Mouse (Mus musculus) liver, postnatal 0 days (tissue): Measurements from ENCODE around the gene Anapc7. TPM values are rescaled to one million over a fixed set of nuclear protein-coding genes. Genes with fewer than 3 reads are reported as not detected.

Experiments used
- ATAC-seq: fragments of 200-750 bp; cut with Nextera tagmentation; 2 replicates; pipeline ENCODE4 v1.8.0; 2017; ENCODE audit warnings: mild to moderate bottlenecking, moderate library complexity
- DNase-seq: peaks from one replicate; pipeline ENCODE4 v3.0.0-alpha.2; 2016
- H3K27ac ChIP-seq: fragments of 300-500 bp; sonication (generic); 2 replicates; pipeline ENCODE4 v1.5.1; 2014; ENCODE audit warnings: antibody characterized with exemption, moderate library complexity, mild to moderate bottlenecking, low read depth
- H3K27me3 ChIP-seq: fragments of 300-500 bp; sonication (generic); 2 replicates; pipeline ENCODE4 v1.6.1; 2014; ENCODE audit warnings: low read length, control low read depth, mixed read lengths; ENCODE audit not compliant: insufficient read depth
- H3K36me3 ChIP-seq: fragments of 300-500 bp; sonication (generic); replicated peaks from 2 replicates; pipeline ENCODE4 v1.6.1; 2014; ENCODE audit warnings: mild to moderate bottlenecking, control low read depth, low read length, moderate library complexity, mixed read lengths; ENCODE audit not compliant: insufficient read depth
- H3K4me1 ChIP-seq: fragments of 300-500 bp; sonication (generic); 2 replicates; pipeline ENCODE4 v1.6.1; 2014; ENCODE audit warnings: antibody characterized with exemption, mild to moderate bottlenecking, control low read depth; ENCODE audit not compliant: insufficient read depth
- H3K4me2 ChIP-seq: fragments of 300-500 bp; sonication (generic); 2 replicates; pipeline ENCODE4 v1.6.1; 2014; ENCODE audit warnings: low read depth, mild to moderate bottlenecking, low read length, moderate library complexity, mixed read lengths
- H3K4me3 ChIP-seq: fragments of 300-500 bp; sonication (generic); 2 replicates; pipeline ENCODE4 v1.5.1; 2014; ENCODE audit warnings: low read depth, low read length
- H3K9ac ChIP-seq: fragments of 300-500 bp; sonication (generic); replicated peaks from 2 replicates; pipeline ENCODE4 v1.6.1; 2014; ENCODE audit warnings: mild to moderate bottlenecking, moderate library complexity
- H3K9me3 ChIP-seq: fragments of 300-500 bp; sonication (generic); 2 replicates; pipeline ENCODE4 v1.6.1; 2016; ENCODE audit warnings: mild to moderate bottlenecking, control low read depth, low read length, mixed read lengths
- CTCF ChIP-seq: sonication (generic); IDR thresholded peaks from 2 replicates; pipeline ENCODE4 v1.5.1; 2016; ENCODE audit warnings: antibody characterized with exemption, low read depth
- EP300 ChIP-seq: IDR thresholded peaks from 2 replicates; pipeline ENCODE4 v1.6.1; 2016; ENCODE audit warnings: antibody characterized with exemption, low read depth, mild to moderate bottlenecking
- WGBS: fragments of 180-500 bp; shearing (Covaris S2); extraction: QIAGEN DNeasy Blood & Tissue Kit; methylation state at CpG from one replicate; pipeline ENCODE4 v1.1.7; 2014; ENCODE audit not compliant: insufficient replicate concordance; 5-methylcytosine and 5-hydroxymethylcytosine counted together
- polyA plus RNA-seq: library from polyadenylated mRNA; unstranded; fragments of >200 nt; fragmentation: Nextera tagmentation; extraction: Ambion mirVana; gene quantifications from 2 replicates; pipeline ENCODE4 v1.2.1, GENCODE M21; 2015

The Anapc7 gene
- polyA plus RNA-seq, 1 experiment from 2014 or later: 11.8 TPM

DNA sequence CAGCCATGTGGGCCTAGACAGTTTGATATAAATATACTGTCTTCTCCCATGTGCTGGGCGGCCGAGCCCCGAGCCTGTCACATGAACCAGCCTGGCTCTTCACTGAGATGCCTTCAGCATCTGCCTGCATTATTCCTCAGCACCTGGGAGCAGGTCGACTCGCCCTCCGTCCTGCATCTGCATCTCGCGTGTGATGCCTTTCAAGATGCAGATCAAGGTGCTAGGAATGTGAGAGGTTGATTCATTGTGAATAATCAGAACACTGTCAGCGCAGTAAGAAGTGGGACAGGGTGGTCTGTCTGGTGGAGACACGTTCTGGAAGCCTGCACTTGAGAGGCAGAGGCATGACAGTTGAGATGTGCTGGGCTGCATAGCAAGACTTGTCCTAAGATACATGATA lies 23.0 kb downstream of the Anapc7 start:
- DNase-seq (no peak), ATAC-seq (no peak)
- Histone ChIP-seq H3K4me2 (no peak overlapping the region), H3K36me3 (peaks cover 61% of the 10 kb centered on the region), H3K4me3 (no peak overlapping the region), H3K4me1 (no peaks in the 10 kb centered on the region), H3K9ac (no peak overlapping the region), H3K27ac (no peak overlapping the region), H3K9me3 (no peaks in the 10 kb centered on the region), H3K27me3 (no peaks in the 10 kb centered on the region)
- no peak for TF ChIP-seq EP300
- no peak for TF ChIP-seq CTCF
- 95% methylated on average over 10 of the region's 10 CpGs for WGBS

DNA sequence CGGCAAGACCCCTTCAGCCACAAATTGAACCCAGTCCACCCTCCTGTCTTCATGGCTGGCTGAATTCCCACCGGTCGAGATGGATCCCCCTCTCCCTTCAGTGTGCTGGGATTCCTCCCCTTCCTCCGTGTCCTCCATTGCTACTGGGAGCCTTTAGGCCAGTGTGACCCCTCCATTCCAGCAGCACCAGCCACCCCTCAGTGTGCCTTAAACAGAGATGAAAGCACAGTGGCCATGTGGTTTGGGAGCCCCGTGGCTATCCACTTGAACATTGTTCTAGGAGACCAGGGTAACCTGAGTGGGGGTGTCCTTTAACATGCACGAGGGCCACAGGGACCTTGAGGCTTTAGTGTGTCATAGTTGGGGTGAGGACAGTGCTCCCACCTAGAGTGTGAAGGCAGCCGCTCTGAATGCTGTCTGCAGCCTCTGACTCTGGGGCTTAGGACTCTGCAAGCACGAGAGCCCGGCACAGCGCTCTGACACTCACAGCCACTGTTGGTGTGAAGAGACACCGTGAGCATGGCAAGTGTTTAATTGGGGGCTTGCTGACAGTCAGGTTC lies 23.6 kb downstream of the Anapc7 start:
- no peaks in the 10 kb centered on the region for H3K4me1 ChIP-seq

DNA sequence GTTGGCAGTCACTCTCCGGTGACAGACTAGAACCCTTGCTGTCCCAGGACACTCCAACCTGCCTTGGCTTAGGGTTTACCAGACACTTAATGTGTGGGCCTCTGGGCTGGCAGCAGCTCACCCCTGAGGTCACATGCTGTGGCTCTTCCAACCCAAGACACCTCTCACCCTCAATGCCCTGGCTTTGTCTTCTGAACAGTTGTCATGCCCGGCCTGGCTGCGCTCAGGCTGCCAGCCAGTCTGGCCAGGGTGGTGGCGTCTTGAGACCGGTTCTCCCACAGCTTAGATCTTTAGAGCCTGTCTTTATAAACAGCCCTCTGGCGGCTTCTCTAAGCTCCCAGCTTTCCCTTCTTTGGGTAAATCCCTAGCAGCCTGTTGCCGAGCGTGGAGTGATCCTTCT lies 26.4 kb downstream of the Anapc7 start:
- DNase-seq (no peak), ATAC-seq (no peak)
- Histone ChIP-seq H3K9ac (no peak overlapping the region), H3K36me3 (peaks cover 37% of the 10 kb centered on the region), H3K4me1 (no peaks in the 10 kb centered on the region), H3K9me3 (no peaks in the 10 kb centered on the region), H3K27me3 (no peaks in the 10 kb centered on the region), H3K27ac (no peak overlapping the region), H3K4me2 (no peak overlapping the region), H3K4me3 (no peak overlapping the region)
- WGBS: 90% methylated on average over 8 of the region's 8 CpGs
- TF ChIP-seq EP300 (no peak), CTCF (no peak)

More for the DNA sequence above, 23.6 kb downstream of the Anapc7 start:
- ATAC-seq: no peak
- H3K9ac ChIP-seq: no peak overlapping the region
- no peaks in the 10 kb centered on the region for H3K27me3 ChIP-seq
- no peaks in the 10 kb centered on the region for H3K9me3 ChIP-seq
- no peak overlapping the region for H3K27ac ChIP-seq
- H3K36me3 ChIP-seq: peaks cover 54% of the 10 kb centered on the region
- no peak overlapping the region for H3K4me3 ChIP-seq
- H3K4me2 ChIP-seq: no peak overlapping the region
- TF ChIP-seq EP300 (no peak), CTCF (no peak)
- no peak for DNase-seq
- 85% methylated on average over 11 of the region's 11 CpGs for WGBS

DNA sequence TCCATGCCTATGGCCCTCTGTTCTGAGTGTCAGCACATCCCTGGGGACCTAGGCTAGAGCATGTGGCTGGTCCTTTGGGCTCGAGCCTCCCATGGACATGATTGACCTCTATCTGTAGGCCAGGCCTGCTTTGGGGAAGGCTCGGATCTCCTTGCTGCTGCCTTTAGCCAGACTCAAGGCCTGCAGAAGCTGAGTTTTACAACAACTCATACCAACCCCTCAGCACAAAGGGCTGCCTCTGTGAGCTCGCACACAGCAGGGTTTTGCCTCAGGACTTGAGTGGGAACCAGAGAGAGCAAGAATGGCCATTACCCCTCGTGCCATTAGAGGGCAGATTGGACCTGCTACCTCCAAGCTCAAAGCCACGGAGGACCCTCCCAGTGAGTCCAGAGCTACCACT lies 27.4 kb downstream of the Anapc7 start:
- H3K4me2 ChIP-seq: no peak overlapping the region
- H3K9ac ChIP-seq: no peak overlapping the region
- ATAC-seq (no peak), DNase-seq (no peak)
- TF ChIP-seq CTCF (no peak), EP300 (no peak)
- no peak overlapping the region for H3K4me3 ChIP-seq
- peaks cover 36% of the 10 kb centered on the region for H3K36me3 ChIP-seq
- no peaks in the 10 kb centered on the region for H3K4me1 ChIP-seq
- H3K27ac ChIP-seq: no peak overlapping the region
- no peaks in the 10 kb centered on the region for H3K9me3 ChIP-seq
- WGBS: 78% methylated on average over 5 of the region's 5 CpGs
- H3K27me3 ChIP-seq: no peaks in the 10 kb centered on the region

DNA sequence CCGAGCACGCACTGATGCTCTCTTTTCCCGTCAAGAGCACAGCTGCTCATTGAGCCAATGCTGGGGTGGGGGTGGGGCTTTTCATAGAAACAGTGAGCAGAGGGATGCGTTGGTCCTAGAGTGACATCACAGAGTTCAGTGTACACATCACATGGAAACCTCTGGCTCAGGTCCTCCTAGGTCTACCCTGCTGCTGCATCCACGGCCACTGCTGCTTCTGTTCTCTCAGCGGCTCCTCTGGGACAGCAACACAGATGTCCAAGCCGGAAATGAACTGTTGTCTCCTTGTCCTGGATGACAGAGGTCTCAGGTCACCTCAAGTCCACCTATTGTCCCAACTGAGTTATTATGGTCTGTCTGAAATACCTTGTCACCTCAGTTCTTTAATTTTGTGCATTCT lies 28.5 kb downstream of the Anapc7 start:
- no peak overlapping the region for H3K9ac ChIP-seq
- no peak for DNase-seq
- H3K9me3 ChIP-seq: no peaks in the 10 kb centered on the region
- H3K27me3 ChIP-seq: no peaks in the 10 kb centered on the region
- H3K36me3 ChIP-seq: peaks cover 32% of the 10 kb centered on the region
- H3K4me2 ChIP-seq: no peak overlapping the region
- H3K27ac ChIP-seq: no peak overlapping the region
- no peak for ATAC-seq
- no peaks in the 10 kb centered on the region for H3K4me1 ChIP-seq
- no peak for TF ChIP-seq EP300
- 79% methylated on average over 7 of the region's 7 CpGs for WGBS
- H3K4me3 ChIP-seq: no peak overlapping the region

DNA sequence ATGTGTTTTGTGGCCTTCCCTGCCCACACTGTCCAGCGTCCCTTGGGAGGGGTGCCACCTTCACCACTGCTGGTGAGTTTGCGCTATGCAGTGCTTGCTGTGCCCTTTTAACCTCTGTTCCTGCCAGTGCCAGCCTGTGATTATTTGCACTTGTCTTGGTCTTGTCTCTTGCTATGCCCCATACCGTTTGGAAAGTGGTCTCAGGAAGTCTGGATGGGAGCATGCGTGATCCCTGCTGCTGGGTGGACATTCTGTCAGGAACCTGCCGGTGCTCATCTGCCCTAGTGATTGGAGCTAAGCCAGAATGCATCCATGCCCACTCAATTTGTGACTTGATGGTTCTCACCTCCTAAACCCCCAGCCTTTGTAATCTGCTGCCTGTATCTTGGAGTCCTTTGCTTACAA lies 29.4 kb downstream of the Anapc7 start:
- Histone ChIP-seq H3K27me3 (no peaks in the 10 kb centered on the region), H3K9ac (no peak overlapping the region), H3K4me3 (no peak overlapping the region), H3K27ac (no peak overlapping the region), H3K9me3 (no peaks in the 10 kb centered on the region), H3K4me1 (no peaks in the 10 kb centered on the region), H3K36me3 (peaks cover 34% of the 10 kb centered on the region), H3K4me2 (no peak overlapping the region)
- ATAC-seq (peak; percentile 8; the same call in 1 of the 2 replicates), DNase-seq (no peak)
- WGBS: 57% methylated on average over 5 of the region's 5 CpGs
- no peak for TF ChIP-seq CTCF
- no peak for TF ChIP-seq EP300

DNA sequence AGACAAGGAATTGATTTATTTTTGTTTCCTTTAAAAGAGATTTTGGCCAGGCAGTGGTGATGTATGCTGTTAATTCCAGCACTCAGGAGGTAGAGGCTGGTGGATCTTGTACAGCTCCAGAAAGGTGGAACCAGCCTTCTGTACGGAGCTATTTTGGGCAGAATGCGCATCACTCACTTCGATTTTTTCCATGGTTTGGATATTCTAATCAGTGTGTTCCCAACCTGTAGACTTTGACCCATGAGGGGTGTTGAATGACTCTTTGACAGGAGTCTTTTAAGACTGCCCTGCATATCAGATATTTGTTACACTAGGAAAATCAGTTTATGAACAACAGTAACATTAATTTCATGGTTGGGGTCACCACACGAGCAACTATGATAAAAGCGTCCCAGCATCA lies 29.8 kb downstream of the Anapc7 start:
- peaks cover 37% of the 10 kb centered on the region for H3K36me3 ChIP-seq

More for the DNA sequence above, 29.8 kb downstream of the Anapc7 start:
- no peaks in the 10 kb centered on the region for H3K4me1 ChIP-seq
- no peak overlapping the region for H3K9ac ChIP-seq
- no peak overlapping the region for H3K4me3 ChIP-seq
- ATAC-seq (peak; percentile 44), DNase-seq (no peak)
- H3K4me2 ChIP-seq: no peak overlapping the region
- H3K27me3 ChIP-seq: no peaks in the 10 kb centered on the region
- H3K9me3 ChIP-seq: no peaks in the 10 kb centered on the region
- TF ChIP-seq CTCF: no peak
- TF ChIP-seq EP300: no peak
- WGBS: 72% methylated on average over 5 of the region's 5 CpGs
- no peak overlapping the region for H3K27ac ChIP-seq
